Mouse (Mus musculus): ENCODE results near the gene Clstn1.

Clstn1 gene

GRCm38 (mm10) chr4:149665692-149666090, 79.4 kb downstream of the Clstn1 start:
- intact Hi-C loops (cut with DNase I) = no loop called here

DNA sequence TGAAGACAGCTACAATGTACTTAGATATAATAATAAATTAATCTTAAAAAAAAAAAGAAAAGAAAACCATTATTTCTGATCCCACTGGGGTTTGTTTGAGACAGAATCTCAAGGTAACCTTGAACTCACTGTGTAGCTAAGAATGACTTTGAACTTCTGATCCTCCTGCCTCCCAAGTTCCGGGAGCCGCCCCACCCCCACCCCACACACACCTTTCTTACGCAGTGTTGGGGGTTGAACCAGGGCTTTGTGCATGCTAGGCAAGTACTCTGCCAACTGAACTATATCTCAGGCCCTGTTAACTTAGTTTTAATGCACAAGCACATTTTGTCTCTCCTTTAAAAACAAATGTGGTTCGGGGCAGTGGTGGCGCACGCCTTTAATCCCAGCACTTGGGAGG, 84.9 kb downstream of the Clstn1 start:
- intact Hi-C loops (cut with DNase I) = no loop called here

DNA sequence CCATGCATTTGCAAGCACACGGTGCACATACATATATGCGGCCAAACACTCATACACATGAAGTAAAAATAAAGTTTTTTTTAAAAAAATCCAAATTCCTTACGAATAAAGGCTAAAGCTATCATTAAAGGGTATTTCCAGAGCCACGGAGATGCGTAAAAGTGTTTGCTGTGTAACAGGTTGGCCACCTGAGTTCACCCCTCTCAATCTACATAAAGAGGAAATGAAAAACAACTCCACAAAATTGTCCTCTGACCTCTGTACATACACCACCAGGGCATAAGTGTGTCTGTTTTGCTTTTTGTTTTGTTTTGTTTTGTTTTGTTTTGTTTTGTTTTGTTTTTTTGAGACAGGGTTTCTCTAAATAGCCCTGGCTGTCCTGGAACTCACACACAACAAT, 86.5 kb downstream of the Clstn1 start:
- intact Hi-C loops (cut with DNase I) = no loop called here

DNA sequence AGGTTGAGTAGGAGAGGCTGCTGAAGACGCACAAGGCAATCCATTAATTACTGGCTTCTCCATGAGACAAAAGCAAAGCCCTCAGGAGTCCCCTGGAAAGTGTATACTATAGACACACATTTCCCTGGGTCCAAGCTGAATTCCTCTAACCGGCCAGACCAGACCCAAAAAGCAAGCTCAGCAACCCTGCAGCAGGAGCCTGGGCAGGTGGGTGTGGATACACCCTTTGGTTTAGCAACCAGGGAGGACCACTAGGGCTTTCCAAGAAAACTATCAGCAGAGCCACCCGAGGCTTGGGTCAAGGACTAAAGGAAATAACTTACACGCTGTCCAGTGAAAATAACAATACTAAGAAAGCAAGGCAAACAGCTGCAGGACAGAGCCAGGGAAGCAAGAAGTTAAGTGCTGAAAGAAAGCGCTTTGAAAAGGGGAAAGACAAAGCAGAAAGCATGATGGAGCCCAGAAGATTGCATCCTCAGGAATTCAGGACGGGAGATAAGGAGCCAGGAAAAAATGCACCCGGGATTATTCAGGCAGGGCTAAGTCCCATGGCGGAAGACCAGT, 88.6 kb downstream of the Clstn1 start:
- intact Hi-C loops (cut with DNase I) = no loop called here

DNA sequence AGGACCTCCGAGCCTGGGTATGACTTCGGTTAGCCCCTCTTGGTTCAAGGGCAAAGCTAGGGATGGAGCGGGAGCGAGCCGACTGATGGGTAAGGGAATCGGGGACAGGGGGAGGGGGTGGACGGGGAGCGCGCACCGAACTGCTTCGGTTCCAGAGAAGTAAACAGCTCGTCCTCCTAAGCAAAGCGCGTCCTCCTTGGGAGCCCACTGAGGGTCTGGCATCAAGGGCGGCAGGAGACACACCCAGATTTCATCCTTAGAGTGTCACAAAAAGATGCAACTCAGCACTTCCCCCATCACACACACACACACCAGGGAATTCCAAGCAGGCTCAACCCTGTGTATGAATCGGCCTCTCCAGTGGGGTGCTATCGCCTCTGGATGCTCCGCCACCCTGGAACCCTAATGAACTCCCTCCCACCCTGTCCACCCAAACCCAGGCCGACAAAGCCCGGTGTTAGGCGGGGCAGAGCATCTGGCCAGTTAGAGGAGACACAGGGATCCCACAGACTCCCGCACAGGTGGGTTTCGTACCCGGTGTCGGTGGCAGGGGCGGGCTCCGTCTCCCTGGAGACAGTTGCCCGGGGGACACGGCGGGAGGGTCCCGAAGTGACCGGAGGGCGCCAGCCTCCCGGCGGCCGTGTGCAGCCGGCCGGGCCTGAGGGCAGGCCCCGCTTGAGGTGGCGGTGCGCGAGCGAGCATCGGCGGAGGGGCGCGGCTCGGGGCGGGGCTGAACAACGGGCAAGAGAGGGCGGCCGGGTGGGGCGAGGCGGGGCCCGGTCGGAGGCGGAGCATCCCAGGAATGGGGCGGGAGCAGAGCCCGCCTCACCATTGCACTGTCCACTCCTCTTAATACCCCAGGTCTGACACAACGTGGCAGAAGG, 89.4 kb downstream of the Clstn1 start:
- intact Hi-C loops (cut with DNase I) = no loop called here

DNA sequence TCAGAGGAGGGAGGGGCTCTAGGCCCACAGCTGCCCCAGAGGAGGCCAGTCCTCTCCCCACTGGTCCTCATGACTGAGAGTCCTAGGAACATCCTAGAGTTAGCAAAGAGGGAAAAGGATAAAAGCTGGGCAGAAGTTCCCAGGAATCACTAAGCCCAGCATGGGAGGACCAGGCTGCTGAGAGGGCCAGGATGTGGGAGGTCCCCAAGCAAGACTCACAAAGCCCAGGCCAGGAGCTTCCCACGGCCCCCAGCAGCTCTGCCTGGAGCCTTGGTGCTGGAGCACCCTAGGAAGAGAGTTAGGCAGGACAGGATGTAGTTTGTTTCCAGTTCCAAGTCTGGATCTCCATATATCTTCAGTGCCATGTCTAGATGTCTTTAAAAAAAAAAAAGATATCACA, 91.7 kb downstream of the Clstn1 start:
- intact Hi-C loops (cut with DNase I) = no loop called here

DNA sequence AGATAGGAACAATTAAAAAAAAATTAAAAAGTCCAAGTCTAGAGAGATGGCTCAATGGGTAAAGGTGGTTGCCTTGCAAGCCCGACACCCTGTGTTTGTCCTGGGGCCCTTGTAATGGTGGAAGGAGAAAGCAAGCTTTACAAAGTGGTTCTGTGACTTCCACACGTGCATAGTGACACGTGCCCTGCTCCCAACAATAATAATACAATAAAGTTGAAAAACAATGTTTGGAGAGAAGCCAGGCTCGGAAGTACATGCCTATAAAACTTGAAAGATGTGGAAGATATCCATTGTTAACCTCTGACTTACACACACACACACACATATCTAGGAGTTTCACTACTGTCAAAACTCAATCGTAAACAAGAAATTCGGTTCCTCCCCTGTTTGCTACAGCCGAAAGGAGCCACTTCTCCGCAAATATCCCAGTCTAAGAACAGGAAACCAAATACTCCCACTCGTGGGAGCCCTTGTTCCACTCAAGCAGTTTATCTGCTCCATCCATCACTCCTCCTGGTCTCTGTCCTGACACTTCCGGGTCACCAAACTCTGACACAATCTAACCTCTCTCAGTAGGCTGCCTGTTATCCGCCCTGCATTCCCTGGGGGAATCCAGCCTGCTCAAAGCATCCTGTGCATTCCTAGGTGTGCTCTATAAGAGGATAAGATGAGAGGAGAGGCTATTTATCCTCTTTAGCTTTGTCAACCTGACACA, 92.9 kb downstream of the Clstn1 start:
- intact Hi-C loops (cut with DNase I) = no loop called here

DNA sequence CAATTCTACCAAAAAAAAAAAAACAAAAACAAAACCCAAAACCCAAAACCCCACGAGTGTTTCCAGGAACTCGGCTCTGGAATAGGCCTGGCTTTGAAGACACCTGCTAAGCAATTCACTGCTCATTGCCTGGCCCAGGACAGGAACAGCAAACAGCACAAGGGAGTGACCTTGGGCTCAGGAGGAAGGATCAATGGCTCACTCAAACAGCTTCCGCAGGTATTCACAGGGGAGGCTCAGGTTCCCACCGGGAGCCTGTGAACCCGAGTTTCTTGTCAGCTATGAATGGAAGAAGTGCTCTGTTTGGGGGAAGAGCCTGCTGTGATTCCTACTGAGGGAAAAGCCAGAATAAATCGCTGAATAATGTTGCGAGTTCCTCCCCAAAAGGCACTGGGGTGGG, 97.6 kb downstream of the Clstn1 start:
- intact Hi-C loops (cut with DNase I) = no loop called here

GRCm38 (mm10) chr4:149684841-149685623, 98.8 kb downstream of the Clstn1 start:
- intact Hi-C loops (cut with DNase I) = no loop called here

GRCm38 (mm10) chr4:149688861-149689260, 102.6 kb downstream of the Clstn1 start:
- intact Hi-C loops (cut with DNase I) = no loop called here

DNA sequence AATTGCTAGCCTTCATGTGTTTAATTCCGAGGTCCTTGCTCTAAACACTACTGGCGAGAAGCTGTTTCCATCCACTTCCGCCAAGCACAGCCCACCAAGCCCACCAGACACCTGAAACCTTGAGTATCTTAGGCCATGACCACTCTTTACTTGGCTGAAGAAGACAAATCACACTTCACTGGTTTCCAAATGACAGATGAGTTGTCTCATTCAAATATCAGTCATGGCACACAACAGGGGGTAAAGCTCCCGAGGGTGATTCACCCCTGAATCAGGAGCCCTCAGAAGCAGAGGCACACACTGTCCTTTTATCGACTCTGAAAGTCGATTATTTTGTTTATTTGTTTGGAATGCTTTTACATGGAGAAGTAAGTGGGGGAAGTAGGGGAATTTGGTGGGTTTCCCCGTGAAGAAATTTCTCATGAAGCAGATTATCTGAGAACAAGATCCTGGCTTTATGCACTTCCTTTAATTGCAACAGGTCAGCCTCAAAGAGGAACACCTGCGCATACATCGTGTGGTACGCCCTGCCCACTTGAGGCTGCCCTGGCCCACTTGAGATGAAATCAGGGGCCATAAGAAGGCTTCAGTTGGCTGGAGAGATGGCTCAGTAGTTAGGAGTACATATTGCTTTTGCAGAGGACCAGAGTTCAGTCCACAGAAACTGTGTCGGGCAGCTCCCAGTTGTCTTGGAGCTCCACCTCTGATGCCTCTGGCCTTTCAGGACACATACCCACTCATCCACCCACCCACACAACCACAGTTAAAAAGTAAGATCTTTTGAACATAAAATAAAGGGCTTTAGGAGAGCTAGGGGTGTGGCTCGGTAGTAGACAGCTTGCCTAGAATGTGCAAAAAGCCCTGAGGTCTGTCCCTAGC, 103.8 kb downstream of the Clstn1 start:
- intact Hi-C loops (cut with DNase I) = no loop called here

DNA sequence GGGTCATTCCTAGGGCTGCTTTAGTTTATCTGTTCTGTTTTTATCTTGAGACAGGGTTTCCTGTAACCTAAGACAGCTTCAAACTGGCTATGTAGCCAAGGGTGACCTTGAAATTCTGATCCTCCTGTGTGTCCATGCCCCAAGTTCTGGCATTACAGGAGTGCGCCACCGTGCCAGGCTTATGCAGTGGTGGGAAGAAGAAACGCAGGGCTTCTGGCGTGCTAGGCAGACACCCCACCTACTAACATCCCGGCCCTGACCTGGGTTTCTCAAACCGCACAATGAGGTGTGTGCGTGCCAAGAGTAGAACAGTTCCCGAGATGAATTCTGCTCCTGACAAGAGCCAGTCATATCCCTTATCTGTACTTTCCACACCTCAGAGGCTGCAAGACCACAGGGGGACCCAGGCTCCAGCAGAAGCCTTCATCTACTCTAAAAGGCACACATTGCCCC, 104.6 kb downstream of the Clstn1 start:
- intact Hi-C loops (cut with DNase I) = no loop called here

- intact Hi-C loops (cut with DNase I) = no loop called here
These were observed 105.1 kb downstream of the Clstn1 start for GRCm38 (mm10) chr4:149691368-149691767.

DNA sequence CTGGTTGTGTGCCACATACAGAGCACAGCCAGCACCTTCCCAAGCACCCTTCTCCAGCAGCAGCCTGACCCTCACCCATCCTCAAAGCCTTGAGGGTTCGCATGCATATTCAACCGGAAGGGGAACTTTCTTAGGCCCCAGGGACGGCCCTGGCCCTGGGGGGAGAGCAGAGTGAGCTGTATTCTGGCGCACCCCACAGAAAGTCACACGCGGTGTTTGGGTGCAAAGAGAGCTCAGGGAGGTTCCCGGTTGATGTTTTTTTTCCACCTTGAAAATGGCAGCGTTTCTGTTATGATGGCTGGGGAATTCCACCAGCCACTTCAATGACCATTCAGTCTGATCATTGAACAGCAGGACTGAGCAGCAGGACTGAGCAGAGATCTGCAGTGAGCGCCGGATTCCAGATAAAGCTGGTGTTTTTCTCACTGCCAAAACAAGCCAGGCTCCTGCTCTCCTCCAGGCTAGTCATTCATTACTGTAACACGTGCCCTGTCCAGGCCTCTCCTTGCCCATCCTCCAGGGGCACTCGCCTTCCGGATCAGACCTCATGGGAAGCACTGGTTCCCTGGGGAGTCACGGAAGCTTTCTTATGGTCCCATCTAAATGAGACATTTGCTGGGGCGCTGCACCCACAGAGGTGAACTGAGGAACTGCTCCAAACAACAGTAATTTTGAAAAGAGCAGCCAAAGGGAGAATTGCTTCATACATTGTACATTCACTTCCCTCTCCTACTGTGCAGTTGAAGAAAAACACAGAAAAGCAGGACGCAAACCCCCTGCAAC, 110.1 kb downstream of the Clstn1 start:
- intact Hi-C loops (cut with DNase I) = no loop called here

DNA sequence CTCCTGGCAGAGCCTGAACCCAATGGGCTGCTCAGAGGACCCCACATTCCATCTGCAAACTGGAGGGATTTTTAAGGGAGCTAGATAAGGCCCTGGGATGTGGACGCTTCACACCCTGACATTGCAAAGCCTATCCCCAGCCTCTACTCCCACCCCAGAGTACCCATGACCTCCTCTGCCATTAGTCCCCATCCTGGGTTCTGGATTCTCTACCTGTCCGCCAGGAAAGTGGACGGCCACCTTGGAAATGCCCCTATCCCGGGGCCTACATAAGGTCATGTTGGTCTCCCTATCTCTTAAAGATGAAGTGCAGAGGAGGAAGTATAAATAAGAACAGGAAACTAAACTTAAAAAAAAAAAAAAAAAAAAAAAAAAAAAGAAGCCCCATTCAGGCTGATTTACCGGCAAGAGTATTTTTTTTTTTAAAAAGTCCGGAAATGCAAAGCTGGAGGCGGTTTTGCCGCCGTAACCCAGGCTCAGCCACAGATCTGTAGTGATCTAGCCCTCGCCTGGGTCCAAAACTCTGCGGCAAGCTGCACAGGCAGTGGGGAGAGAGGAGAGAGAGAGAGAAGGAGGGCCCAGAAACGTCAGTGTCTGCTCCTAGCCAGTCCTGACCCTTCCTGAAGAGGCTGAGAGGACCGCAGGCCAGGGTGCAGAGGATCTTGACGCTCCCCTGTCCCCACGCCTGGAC, 111.4 kb downstream of the Clstn1 start:
- intact Hi-C loops (cut with DNase I) = no loop called here

DNA sequence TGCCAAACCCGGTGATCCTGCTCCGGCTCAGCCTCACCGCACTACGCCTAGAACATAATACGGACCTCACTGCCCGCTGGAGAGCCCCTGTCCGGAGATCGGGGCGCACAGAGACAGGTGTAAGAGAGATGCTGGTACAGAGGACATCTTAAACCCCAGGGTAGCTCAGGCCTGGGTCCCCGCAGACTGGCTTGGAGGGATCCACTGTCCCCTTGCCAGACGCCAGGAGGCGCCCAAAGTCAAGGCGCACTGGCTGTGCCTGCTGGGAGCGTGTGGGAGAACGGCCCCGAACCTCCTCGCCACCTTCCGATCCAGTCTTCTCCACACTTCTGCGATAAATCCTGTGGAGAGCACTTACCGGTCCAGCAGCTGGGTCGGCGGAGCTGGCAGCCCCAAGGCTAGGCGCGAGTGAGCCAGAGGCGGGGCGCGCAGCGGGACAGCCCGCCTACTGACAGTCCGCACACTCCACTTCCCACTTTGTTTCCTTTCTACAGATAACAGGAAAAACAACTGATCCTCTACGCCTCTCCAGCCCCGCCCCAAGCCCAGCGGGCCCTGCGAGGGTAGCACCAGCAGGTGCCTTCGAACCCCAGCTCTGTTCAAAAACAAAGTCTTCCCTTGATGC, 112.0 kb downstream of the Clstn1 start:
- intact Hi-C loops (cut with DNase I) = no loop called here
